Mouse (Mus musculus) retina, postnatal 1 day (tissue): ENCODE data around the gene Tcf15.

Experiments used
- DNase-seq: peaks from one replicate; pipeline ENCODE4 v3.0.0-alpha.2; 2012

Tcf15 gene

GRCm38 (mm10) chr2:152177162-152177805, 33.9 kb downstream of the Tcf15 start:
- DNase-seq: peak; percentile 43

- no peak for DNase-seq
Measured at GRCm38 (mm10) chr2:152177806-152178170, 34.4 kb downstream of the Tcf15 start.

DNA sequence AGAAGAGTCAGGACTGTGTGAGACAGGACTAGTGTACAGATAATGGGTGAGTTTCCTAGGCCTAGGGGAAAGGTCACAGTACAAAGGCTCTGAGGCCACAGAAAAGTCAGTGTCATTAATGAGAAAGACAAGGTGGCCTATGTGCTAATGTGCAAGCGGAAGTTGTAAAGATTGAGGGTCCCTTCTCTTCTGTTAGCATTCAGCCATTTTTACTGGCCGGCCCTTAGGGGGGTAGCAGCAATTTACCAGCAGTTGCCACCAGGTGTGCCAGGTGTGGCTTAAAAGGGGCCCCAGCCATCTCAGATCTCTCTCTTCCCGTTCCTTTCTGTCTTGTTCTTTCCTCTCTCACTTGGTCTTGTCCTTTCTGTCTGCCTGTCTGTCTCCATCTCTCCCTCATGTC, 35.0 kb downstream of the Tcf15 start:
- no peak for DNase-seq

DNA sequence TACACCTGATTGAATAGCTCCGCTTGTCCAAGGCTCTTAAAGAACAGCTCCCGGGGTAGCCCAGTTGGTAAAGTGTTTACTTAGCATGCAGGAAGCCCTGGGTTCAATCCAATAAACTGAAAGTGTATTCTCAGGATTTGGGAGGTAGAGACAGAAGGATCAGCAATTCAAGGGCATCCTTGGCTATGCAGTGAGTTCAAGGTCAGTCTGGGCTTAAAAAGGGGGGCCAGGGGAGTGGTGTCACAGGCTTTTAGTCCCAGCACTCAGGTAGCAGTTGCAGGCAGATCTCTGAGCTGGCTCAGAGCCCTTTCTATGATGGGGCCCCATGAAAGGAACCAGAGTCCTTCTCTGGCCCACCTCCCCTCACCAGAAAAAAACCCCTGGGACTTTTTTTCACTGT, 35.9 kb downstream of the Tcf15 start:
- no peak for DNase-seq

GRCm38 (mm10) chr2:152180323-152180722, 37.0 kb downstream of the Tcf15 start:
- DNase-seq: peak; percentile 41

DNA sequence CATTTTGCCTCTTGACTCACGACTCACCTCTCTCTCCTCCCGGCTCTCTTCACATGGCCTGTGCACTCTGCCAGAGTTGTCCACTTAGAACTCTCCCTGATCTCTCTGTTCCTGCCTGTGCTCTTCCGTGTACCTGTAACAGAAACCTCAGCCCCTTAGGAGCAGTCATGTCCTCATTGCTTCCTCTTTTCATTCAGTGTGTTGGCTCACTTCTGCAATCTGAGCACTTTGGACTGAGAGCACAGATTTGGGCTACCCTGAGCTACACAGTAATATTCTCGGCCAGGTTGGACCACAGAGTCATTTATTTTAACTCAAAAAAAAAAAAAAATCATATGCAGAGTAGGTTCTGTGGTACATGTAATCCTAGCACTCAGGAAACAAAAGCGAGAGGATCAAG, 43.8 kb downstream of the Tcf15 start:
- DNase-seq: no peak

- no peak for DNase-seq
Measured at GRCm38 (mm10) chr2:152189213-152189612, 45.9 kb downstream of the Tcf15 start.

DNA sequence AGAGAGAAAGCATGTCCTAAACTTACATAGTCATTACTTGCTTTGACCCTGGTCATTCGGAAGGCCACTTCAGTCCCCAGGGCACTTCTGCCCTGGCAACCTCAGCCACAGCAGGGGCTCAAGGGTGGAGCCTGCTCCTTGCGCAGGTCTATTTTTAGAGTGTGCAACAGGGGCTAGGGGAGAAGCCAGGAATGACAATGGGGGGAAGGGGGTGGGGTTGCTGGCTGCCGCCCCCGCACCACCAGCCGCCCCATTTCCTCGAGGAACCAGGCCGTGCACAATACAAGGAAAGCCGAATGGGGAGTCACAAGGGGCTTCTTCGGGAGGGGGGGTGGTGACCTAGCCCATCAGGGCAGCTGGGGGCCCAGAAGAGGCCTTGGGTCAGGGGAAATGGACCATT, 46.3 kb downstream of the Tcf15 start:
- DNase-seq: no peak

DNA sequence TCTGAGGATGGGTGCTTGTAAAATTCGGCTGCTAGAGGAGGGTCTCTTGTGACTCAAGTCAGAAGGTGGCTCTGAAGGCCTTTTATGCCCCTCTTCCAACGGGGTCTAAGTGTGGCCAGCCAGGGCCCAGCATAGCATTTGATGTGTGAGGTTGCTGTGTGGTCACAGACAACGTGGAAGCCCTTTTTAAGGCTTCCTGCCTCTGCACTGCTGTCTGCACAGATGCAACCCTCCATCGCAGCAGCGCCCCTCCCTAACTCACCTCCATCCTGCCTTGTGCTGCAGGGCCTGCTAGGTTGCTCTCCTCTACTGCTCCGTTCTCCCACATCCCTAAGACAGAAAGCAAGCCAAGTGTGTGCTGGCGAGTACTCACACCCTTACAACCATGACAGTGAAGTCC, 46.8 kb downstream of the Tcf15 start:
- no peak for DNase-seq

GRCm38 (mm10) chr2:152192591-152193345, 49.4 kb downstream of the Tcf15 start:
- DNase-seq: no peak

- no peak for DNase-seq
Measured at GRCm38 (mm10) chr2:152193346-152193710, 50.0 kb downstream of the Tcf15 start.

- no peak for DNase-seq
Measured at GRCm38 (mm10) chr2:152194586-152194985, 51.2 kb downstream of the Tcf15 start.

DNA sequence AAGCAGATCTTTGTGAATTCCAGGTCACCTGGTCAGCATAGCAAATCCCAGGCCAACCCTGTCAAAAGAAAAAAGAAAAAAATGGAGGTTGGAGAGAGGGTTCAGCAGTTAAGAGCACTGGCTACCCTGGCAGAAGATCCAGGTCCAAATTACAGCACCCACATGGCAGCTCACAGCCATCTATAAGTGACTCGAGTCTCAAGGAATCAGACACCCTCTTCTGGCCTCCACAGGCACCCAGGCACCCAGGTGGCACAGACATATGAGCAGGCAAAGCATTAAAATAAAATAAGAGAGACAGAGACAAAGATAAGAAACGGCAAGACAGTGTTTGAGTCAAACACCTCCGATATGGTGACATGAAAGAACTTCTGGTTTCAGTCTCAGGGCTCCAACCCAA, 53.5 kb downstream of the Tcf15 start:
- no peak for DNase-seq

DNA sequence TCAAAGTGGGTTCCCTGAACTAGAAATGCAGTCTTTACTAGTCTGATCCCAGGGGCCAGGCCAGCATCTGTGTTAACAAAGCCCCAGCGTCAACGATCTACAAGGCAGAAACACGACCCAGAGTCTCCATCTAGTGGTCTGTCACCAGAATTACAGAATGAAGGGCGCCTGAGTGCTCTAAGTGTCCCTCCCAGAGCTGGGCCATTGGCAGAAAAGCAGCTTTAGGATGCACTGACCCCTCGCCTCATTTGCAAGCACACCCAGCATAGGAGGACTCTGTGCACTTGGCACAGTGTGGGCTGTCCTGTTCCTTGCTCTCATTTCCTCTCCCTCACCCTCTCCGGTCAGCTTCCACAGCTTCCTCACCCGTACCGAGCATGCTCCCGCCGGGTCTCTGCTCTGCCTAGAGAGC, 53.9 kb downstream of the Tcf15 start:
- peak; percentile 91 for DNase-seq
